Mouse (Mus musculus) left cerebral cortex, postnatal 25 days (tissue): ENCODE data around the gene Epha4. TPM values are rescaled to one million over a fixed set of nuclear protein-coding genes. Genes with fewer than 3 reads are reported as not detected.
A peak's percentile ranks its signal among the peaks of the same experiment; 100 is the strongest.

Experiments
- DNase-seq, 2 experiments: peaks; one replicate each; pipeline ENCODE4 v3.0.0; 2022; ENCODE audit warnings: low spot score in 2 of 2, mixed read lengths in 1 of 2
- intact Hi-C: fragments of 180-260 bp; cut with DNase I; formaldehyde crosslinking; loops from one replicate; pipeline ENCODE4 v1.15.1; 2025
- total RNA-seq, 2 experiments: library from RNA; stranded (reverse); gene quantifications; 2 replicates each; pipeline ENCODE4 v1.2.3; 2021

Gene Epha4
- total RNA-seq, 2 experiments from 2014 or later: 177 to 192 TPM

GRCm38 (mm10) chr1:77513959-77514324 lies 946 bp downstream of the Epha4 start:
- no peak for DNase-seq
- intact Hi-C loops: loop anchor here (2.0 to 10.0 kb wide), 7 partner anchors 409 to 1772 kb away; no protein-coding TSS in a partner anchor

DNA sequence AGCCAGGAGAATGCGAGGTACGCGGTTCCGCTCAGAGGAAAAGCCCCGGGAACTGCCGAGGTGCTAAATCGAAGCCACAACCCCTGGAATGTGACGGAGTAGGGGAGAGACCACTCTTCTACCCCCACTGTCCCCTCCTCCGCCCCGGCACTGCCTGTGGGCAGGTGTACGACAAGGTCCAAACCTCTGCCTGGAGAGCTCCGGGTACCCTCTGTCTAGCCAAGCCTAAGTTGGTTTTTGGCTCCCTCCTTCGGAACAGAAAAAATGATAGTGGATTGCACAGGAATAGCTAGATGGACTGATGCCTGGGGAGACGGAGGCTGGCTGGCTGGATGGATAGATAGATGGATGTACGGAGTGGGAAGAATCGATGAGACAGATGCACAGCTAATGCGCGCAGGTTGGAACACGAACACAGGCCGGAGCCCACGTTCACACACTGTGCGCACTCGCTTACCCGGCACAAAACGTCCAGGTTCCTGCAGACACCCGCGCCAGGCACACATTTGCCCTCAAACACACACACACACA lies 1.4 kb downstream of the Epha4 start:
- intact Hi-C loops: loop anchor here (2.0 to 10.0 kb wide), 7 partner anchors 409 to 1771 kb away; no protein-coding TSS in a partner anchor
- peak; percentile 70 to 81 for DNase-seq

DNA sequence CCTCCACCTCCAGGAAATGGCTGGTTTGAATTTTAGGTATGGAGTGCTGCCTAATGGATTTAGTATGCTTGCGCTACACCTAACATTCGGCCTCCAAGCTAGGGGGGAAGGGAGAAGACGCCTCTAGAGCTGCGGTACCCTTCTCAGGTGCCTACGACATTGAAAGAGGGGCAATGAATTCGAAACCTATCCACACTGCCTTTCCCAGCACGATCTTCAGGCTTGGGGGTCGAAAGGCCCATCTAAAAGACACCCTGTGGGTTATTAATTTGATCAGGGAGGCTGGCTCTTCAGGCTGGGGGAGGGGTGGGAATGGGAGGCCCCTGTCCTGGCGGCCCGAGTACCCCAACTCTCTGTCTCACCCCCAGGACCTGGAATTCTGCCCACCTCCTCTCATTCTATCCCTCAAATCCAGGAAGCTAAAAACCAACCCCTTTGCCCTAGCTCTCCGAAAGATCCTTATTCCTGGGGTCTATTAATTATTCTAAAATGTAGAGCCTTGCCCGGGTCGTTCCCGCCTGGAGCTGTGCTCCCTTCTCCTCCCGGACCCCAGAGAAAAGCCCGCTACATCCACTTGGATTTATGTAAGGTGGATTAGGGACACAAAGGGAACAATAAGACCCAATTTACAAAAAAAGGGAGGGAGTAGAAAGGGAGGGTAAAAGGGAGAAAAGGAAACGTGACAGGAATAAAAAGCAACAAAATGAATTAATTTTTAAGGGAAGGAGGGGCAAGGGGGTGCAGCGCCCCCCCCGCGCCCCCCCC lies 2.3 kb downstream of the Epha4 start:
- no peak for DNase-seq
- intact Hi-C loops: loop anchor here (2.0 to 10.0 kb wide), 7 partner anchors 408 to 1770 kb away; no protein-coding TSS in a partner anchor

DNA sequence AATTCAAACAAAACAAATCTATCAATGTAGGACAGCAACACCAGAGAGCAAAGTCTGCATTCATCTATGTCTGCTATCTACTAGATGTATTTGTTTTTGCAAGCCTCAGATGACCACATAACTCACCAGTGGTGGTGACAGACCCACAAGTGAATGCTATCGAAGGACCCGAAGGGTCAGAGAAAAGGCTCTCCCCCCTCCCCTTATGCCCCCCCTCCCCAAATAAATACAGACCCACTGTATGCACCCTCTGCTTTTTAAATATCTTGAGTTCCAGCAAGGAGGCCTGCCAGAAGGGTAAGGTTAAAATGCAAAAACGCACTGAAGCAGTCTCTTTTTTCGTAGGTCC lies 2.9 kb downstream of the Epha4 start:
- intact Hi-C loops: loop anchor here (2.0 to 10.0 kb wide), 7 partner anchors 407 to 1770 kb away; no protein-coding TSS in a partner anchor
- no peak for DNase-seq

DNA sequence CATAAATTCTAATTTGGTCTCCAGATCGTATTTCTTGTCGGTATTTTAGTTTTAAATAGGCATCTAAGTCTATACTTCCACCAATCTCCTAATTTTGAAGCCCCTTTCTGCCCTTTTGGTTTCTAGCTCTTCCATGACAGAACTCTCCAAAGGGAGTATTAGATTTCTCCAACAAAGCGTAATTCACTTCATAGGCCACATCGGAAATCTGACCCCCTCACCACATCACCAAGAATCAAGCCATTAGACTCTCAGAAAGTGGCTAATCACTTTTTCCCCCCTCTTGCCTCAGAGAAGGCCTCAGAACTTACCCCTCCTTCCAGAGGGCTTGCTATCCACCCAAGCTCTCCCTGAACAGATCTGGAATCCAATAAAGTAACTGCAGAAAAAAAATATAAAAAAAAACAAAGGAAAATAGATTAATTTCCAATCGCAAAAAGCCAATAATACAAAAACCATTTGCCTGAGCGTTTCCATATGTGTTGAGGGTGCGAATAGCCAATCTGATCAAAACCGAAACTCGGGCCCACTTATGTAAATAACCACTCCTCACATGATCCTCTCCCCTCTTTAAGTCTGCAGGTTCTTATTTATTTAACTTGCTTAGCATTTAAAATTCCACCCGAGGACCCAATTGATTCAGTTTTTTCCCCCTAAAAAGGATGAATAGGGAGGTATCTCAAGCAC lies 3.4 kb downstream of the Epha4 start:
- DNase-seq: no peak
- intact Hi-C loops: loop anchor here (2.0 to 10.0 kb wide), 7 partner anchors 407 to 1769 kb away; no protein-coding TSS in a partner anchor

- DNase-seq: no peak
- intact Hi-C loops: loop anchor here (5.0 to 10.0 kb wide), 6 partner anchors 406 to 1768 kb away; no protein-coding TSS in a partner anchor
Measured at GRCm38 (mm10) chr1:77510623-77511022, 4.3 kb downstream of the Epha4 start.

DNA sequence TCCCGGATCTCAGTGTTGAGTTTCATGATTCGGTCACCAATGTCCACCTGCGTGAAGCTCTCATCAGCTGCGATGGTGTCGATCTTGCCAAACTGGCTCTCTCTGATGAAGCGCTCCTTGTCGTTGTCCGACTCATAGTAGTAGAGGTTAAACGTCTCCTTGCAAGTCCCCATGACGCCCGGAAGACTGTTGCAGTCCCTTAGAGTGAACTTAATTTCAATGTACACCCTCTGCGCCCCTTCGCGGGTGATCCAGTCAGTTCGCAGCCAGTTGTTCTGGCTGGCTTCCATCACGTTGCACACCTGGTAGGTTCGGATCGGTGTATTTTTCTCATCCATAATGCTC lies 8.1 kb downstream of the Epha4 start:
- intact Hi-C loops: loop anchor here (5.0 kb wide), 1 partner anchor 95 kb away; no protein-coding TSS in a partner anchor
- no peak for DNase-seq

DNA sequence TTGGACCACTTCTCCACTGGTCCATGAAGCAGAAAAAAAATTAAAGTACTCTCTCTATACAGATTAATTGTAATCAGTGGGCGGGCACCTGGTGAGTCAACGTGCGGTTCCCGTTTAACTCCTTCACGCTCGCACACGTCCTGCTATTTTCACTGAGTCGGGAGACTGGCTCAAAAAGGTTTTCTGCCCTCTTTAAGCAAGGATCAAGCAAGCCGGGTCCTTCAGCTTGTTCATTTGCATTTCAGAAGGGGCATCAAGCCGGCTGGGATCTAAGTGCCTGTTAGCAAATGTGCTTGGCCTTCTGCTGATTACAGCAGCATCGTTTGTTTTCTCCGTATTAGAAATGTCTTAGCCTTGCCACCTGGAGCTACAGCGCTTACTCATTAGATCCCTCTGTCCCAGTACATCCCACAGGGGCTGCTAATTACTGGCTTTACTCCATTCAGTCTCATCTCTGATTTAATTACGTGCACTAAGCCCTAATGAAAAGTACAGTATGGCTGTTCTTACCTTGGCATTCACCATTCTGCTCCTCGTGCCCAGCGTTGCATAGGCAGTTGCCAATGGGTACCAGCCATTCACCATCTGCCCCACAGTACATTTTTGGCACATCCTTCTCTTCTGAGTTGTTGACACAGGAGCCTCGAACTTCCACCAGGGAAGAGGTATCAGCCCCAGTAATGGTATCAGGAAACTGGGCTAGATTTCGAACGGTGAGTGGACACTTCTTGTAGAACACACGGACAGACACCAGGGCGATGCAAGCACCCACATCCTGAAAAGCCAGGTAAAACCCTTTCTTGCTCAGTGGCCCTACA lies 8.6 kb downstream of the Epha4 start:
- DNase-seq: no peak
- intact Hi-C loops: loop anchor here (5.0 kb wide), 1 partner anchor 94 kb away; no protein-coding TSS in a partner anchor

- no peak for DNase-seq
- intact Hi-C loops: loop anchor here (5.0 kb wide), 1 partner anchor 93 kb away; no protein-coding TSS in a partner anchor
Measured at GRCm38 (mm10) chr1:77505263-77505662, 9.6 kb downstream of the Epha4 start.

DNA sequence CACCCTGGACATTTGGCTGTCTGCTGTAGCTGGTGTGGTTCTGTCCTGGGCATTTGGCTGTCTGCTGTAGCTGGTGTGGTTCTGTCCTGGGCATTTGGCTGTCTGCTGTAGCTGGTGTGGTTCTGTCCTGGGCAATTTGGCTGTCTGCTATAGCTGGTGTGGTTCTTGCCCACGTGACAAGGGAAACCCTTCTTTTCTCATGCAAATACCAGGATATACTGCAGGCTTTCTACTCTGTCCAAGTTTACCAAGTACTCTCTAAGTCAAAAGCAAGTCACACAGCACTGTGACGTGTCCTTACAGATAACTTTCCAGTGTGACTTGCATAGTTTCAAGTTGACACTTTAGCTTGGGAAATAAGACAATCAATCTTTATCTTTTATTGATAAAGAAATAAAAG lies 10.1 kb downstream of the Epha4 start:
- intact Hi-C loops: loop anchor here (5.0 kb wide), 1 partner anchor 93 kb away; no protein-coding TSS in a partner anchor
- no peak for DNase-seq

GRCm38 (mm10) chr1:77503711-77504181 lies 11.1 kb downstream of the Epha4 start:
- DNase-seq: peak; percentile 62 to 87
- intact Hi-C loops: no loop called here

DNA sequence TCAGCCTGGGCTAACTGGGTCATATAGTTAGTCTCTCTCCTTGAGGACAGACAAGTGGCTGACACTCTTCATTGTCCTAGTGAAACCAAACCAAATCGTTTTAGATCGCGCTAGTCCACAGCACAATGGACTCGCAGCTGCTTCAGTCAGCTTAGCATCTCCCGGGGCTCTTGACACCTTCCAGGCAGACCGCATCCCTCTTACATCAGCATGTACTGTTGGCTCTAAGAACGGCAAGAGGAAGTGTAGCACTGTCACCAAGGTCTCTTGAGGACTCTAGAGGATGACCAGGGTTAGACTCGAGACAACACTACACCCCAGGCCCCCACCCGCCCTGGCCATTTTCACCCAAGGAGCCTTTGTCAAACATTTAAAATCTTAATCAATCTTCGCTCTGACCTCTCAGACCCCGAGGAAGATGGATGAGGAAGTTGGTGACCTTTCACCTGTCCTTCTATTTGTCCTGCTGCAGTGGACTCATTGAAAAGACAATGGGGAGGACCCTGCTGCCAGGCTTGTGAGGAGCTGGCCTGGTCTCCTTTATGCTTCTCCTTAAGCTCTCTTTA lies 12.3 kb downstream of the Epha4 start:
- intact Hi-C loops: no loop called here

GRCm38 (mm10) chr1:77501363-77501933 lies 13.4 kb downstream of the Epha4 start:
- intact Hi-C loops: no loop called here
- DNase-seq: no peak

More for the DNA sequence above, 12.3 kb downstream of the Epha4 start:
- DNase-seq: no peak

- DNase-seq: no peak
- intact Hi-C loops: no loop called here
Measured at GRCm38 (mm10) chr1:77497506-77497905, 17.4 kb downstream of the Epha4 start.

GRCm38 (mm10) chr1:77496468-77497181 lies 18.3 kb downstream of the Epha4 start:
- peak in 1 of 2 experiments; percentile 61 for DNase-seq
- intact Hi-C loops: no loop called here

DNA sequence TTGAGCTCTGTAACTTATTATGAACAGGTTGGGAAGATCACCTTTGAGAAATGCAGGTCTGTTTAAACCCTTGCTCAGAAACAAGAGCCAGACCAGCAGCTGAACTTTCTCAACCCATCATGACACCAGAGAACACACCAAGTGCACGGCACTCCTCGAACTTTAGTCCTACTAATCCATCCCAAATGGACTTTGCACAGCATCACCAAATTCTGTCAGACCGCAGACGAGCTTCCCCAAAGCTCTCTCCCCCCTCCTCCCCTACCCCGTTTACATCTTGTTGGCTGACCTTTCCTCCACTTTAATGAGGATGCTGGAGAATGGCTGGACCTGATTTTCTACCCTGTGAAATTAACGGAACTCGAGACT lies 19.1 kb downstream of the Epha4 start:
- no peak for DNase-seq
- intact Hi-C loops: no loop called here

- no peak for DNase-seq
- intact Hi-C loops: no loop called here
Measured at GRCm38 (mm10) chr1:77495030-77495789, 19.7 kb downstream of the Epha4 start.
